Mouse (Mus musculus): ENCODE results near the gene Egflam. TPM values are rescaled to one million over a fixed set of nuclear protein-coding genes. Genes with fewer than 3 reads are reported as not detected.

The Egflam gene
- total and polyA plus RNA-seq, 3 experiments: not detected

- Histone ChIP-seq H3K27ac (ENCODE audit: insufficient read depth, low read depth) (no peak overlapping the region), H3K79me2 (replicated peaks; ENCODE audit: control insufficient read depth, extremely low read depth, insufficient read depth, poor library complexity, severe bottlenecking) (no peaks in the 10 kb centered on the region), H3K4me3 (replicated peaks in 1 of 3; ENCODE audit: low read depth in 2 of 3, low read length in 2 of 3, poor library complexity in 1 of 3) (no peak overlapping the region), H3K9me3 (replicated peaks; ENCODE audit: low read length) (no peaks in the 10 kb centered on the region), H3K4me1 (ENCODE audit: control insufficient read depth in 1 of 2, insufficient read depth in 2 of 2) (no peaks in the 10 kb centered on the region), H3K27me3 (replicated peaks) (peaks cover 84% of the 10 kb centered on the region), H3K36me3 (replicated peaks in 1 of 2; ENCODE audit: control insufficient read depth in 1 of 2, insufficient read depth in 1 of 2, low read length in 1 of 2) (no peaks in the 10 kb centered on the region), H3K4me2 (ENCODE audit: insufficient read depth, low read depth, poor library complexity, severe bottlenecking) (no peak overlapping the region), H3K9ac (ENCODE audit: insufficient read depth, low read depth) (no peak overlapping the region)
- in situ Hi-C loops (cut with MboI; ENCODE audit: low pct_ligation_motif_present, low pct_unique_long_range_greater_than_20kb, low sequenced_read_pairs) (no loop called here), dilution Hi-C loops (cut with MboI; ENCODE audit: extremely low pct_ligation_motif_present, extremely low pct_unique_long_range_greater_than_20kb, low sequenced_read_pairs) (no loop called here)
- TF ChIP-seq USF2 (conservative IDR thresholded peaks at IDR 0.05; ENCODE audit: low read depth, low read length) (no peak), ZC3H11A (IDR thresholded peaks at IDR 0.05; ENCODE audit: low read depth, low read length) (no peak), ZNF384 (IDR thresholded peaks at IDR 0.05; ENCODE audit: low read depth, low read length) (no peak), NRF1 (IDR thresholded peaks at IDR 0.05; ENCODE audit: low read depth, low read length) (no peak), MEF2A (IDR thresholded peaks at IDR 0.05; ENCODE audit: borderline replicate concordance, low read depth, low read length) (no peak), IRF4 (IDR thresholded peaks at IDR 0.05; ENCODE audit: low read depth, low read length) (no peak), SIN3A (IDR thresholded peaks at IDR 0.05; ENCODE audit: low read length) (no peak), JUND (conservative IDR thresholded peaks at IDR 0.05; ENCODE audit: low read depth, low read length) (no peak), E2F4 (IDR thresholded peaks at IDR 0.05; ENCODE audit: insufficient replicate concordance, low read depth, low read length) (no peak), ETS1 (conservative IDR thresholded peaks at IDR 0.05; ENCODE audit: low read depth, low read length) (no peak)
- DNase-seq (ENCODE audit: extremely low read depth): no peak
Measured at GRCm38 (mm10) chr15:7167906-7168532, 230.2 kb downstream of the Egflam start.

- no peaks in the 10 kb centered on the region for H3K4me1 ChIP-seq (ENCODE audit: control insufficient read depth in 1 of 2, insufficient read depth in 2 of 2)
- H3K27ac ChIP-seq (ENCODE audit: insufficient read depth, low read depth): no peak overlapping the region
- H3K79me2 ChIP-seq (replicated peaks; ENCODE audit: control insufficient read depth, extremely low read depth, insufficient read depth, poor library complexity, severe bottlenecking): no peaks in the 10 kb centered on the region
- no peak overlapping the region for H3K9ac ChIP-seq (ENCODE audit: insufficient read depth, low read depth)
- no peak overlapping the region for H3K4me2 ChIP-seq (ENCODE audit: insufficient read depth, low read depth, poor library complexity, severe bottlenecking)
- no peaks in the 10 kb centered on the region for H3K9me3 ChIP-seq (replicated peaks; ENCODE audit: low read length)
- no peak for DNase-seq (ENCODE audit: extremely low read depth)
- H3K36me3 ChIP-seq (replicated peaks in 1 of 2; ENCODE audit: control insufficient read depth in 1 of 2, insufficient read depth in 1 of 2, low read length in 1 of 2): no peaks in the 10 kb centered on the region
- dilution Hi-C loops (cut with MboI; ENCODE audit: extremely low pct_ligation_motif_present, extremely low pct_unique_long_range_greater_than_20kb, low sequenced_read_pairs) (no loop called here), in situ Hi-C loops (cut with MboI; ENCODE audit: low pct_ligation_motif_present, low pct_unique_long_range_greater_than_20kb, low sequenced_read_pairs) (no loop called here)
- no peak for TF ChIP-seq BHLHE40 (IDR thresholded peaks at IDR 0.05; ENCODE audit: low read depth, low read length)
- H3K27me3 ChIP-seq (replicated peaks): peaks cover 84% of the 10 kb centered on the region
- no peak overlapping the region for H3K4me3 ChIP-seq (replicated peaks in 1 of 3; ENCODE audit: low read depth in 2 of 3, low read length in 2 of 3, poor library complexity in 1 of 3)
Measured at GRCm38 (mm10) chr15:7167238-7167905, 230.8 kb downstream of the Egflam start.

GRCm38 (mm10) chr15:7166735-7167134 lies 231.5 kb downstream of the Egflam start:
- Histone ChIP-seq H3K4me2 (ENCODE audit: insufficient read depth, low read depth, poor library complexity, severe bottlenecking) (no peak overlapping the region), H3K4me1 (ENCODE audit: control insufficient read depth in 1 of 2, insufficient read depth in 2 of 2) (no peaks in the 10 kb centered on the region), H3K4me3 (replicated peaks in 1 of 3; ENCODE audit: low read depth in 2 of 3, low read length in 2 of 3, poor library complexity in 1 of 3) (no peak overlapping the region), H3K27ac (ENCODE audit: insufficient read depth, low read depth) (no peak overlapping the region), H3K9me3 (replicated peaks; ENCODE audit: low read length) (no peaks in the 10 kb centered on the region), H3K27me3 (replicated peaks) (peaks cover 86% of the 10 kb centered on the region), H3K79me2 (replicated peaks; ENCODE audit: control insufficient read depth, extremely low read depth, insufficient read depth, poor library complexity, severe bottlenecking) (no peaks in the 10 kb centered on the region), H3K9ac (ENCODE audit: insufficient read depth, low read depth) (no peak overlapping the region), H3K36me3 (replicated peaks in 1 of 2; ENCODE audit: control insufficient read depth in 1 of 2, insufficient read depth in 1 of 2, low read length in 1 of 2) (no peaks in the 10 kb centered on the region)
- in situ Hi-C loops (cut with MboI; ENCODE audit: low pct_ligation_motif_present, low pct_unique_long_range_greater_than_20kb, low sequenced_read_pairs): no loop called here
- TF ChIP-seq MAX (IDR thresholded peaks at IDR 0.05; ENCODE audit: low read length): no peak
- no peak for TF ChIP-seq E2F4 (IDR thresholded peaks at IDR 0.05; ENCODE audit: insufficient replicate concordance, low read depth, low read length)
- TF ChIP-seq EP300 (IDR thresholded peaks at IDR 0.05; ENCODE audit: low read length): no peak
- no peak for TF ChIP-seq NELFE (IDR thresholded peaks at IDR 0.05; ENCODE audit: low read depth, low read length)
- no peak for TF ChIP-seq JUN (IDR thresholded peaks at IDR 0.05; ENCODE audit: insufficient read depth, low read depth, low read length)
- no peak for TF ChIP-seq POLR2AphosphoS2 (IDR thresholded peaks at IDR 0.05; ENCODE audit: low read depth, low read length)
- TF ChIP-seq UBTF (IDR thresholded peaks at IDR 0.05; ENCODE audit: low read depth, low read length): no peak
- no peak for TF ChIP-seq SIN3A (IDR thresholded peaks at IDR 0.05; ENCODE audit: low read length)
- TF ChIP-seq SMC3 (IDR thresholded peaks at IDR 0.05; ENCODE audit: low read depth, low read length): no peak
- TF ChIP-seq BHLHE40 (IDR thresholded peaks at IDR 0.05; ENCODE audit: low read depth, low read length): no peak
- no peak for TF ChIP-seq NRF1 (IDR thresholded peaks at IDR 0.05; ENCODE audit: low read depth, low read length)
- TF ChIP-seq ZMIZ1 (IDR thresholded peaks at IDR 0.05; ENCODE audit: low read depth, low read length): no peak
- TF ChIP-seq IRF4 (IDR thresholded peaks at IDR 0.05; ENCODE audit: low read depth, low read length): no peak
- TF ChIP-seq USF1 (IDR thresholded peaks at IDR 0.05; ENCODE audit: low read depth, low read length): no peak
- no peak for TF ChIP-seq CHD2 (IDR thresholded peaks at IDR 0.05; ENCODE audit: low read length)
- TF ChIP-seq ETS1 (conservative IDR thresholded peaks at IDR 0.05; ENCODE audit: low read depth, low read length): no peak
- no peak for TF ChIP-seq POLR2A (IDR thresholded peaks at IDR 0.05; ENCODE audit: low read depth, low read length)
- no peak for DNase-seq (ENCODE audit: extremely low read depth)
- dilution Hi-C loops (cut with MboI; ENCODE audit: extremely low pct_ligation_motif_present, extremely low pct_unique_long_range_greater_than_20kb, low sequenced_read_pairs): no loop called here
